Mouse (Mus musculus) embryonic fibroblast, embryonic 13.5 days (primary cell): ENCODE measurements around the gene Dop1a.

Experiments
- CTCF ChIP-seq: IDR thresholded peaks from 2 replicates; pipeline ENCODE4 v1.5.1; 2011; ENCODE audit warnings: mild to moderate bottlenecking, control low read depth, low read length, moderate library complexity, borderline replicate concordance; ENCODE audit not compliant: insufficient read depth
- POLR2A ChIP-seq: IDR thresholded peaks from 2 replicates; pipeline ENCODE4 v1.6.1; 2011; ENCODE audit warnings: low read depth, mild to moderate bottlenecking, control low read depth, low read length, moderate library complexity

- TF ChIP-seq CTCF (no peak), POLR2A (no peak)
Measured at GRCm38 (mm10) chr9:86478414-86479093, 11.6 kb downstream of the Dop1a start.
